Mouse (Mus musculus) CH12.LX (cell line): Measurements from ENCODE around the gene H2-DMa. TPM values are rescaled to one million over a fixed set of nuclear protein-coding genes. Genes with fewer than 3 reads are reported as not detected.

Experiments used
- DNase-seq: peaks from one replicate; pipeline ENCODE4 v3.0.0-alpha.2; 2013; ENCODE audit errors: extremely low read depth
- H3K27ac ChIP-seq: 2 replicates; pipeline ENCODE4 v1.5.1; 2012; ENCODE audit warnings: low read depth, mild to moderate bottlenecking, control low read depth, moderate library complexity; ENCODE audit not compliant: insufficient read depth
- H3K27me3 ChIP-seq: replicated peaks from 2 replicates; pipeline ENCODE3; 2012; ENCODE audit warnings: inconsistent platforms
- H3K36me3 ChIP-seq, 2 experiments: replicated peaks in 1 of 2; 2 replicates each; pipeline versions ENCODE3 to v1.6.1; 2012; ENCODE audit warnings: inconsistent platforms in 1 of 2, low read length in 1 of 2, mild to moderate bottlenecking in 1 of 2, mixed read lengths in 1 of 2, moderate library complexity in 1 of 2; ENCODE audit not compliant: control insufficient read depth in 1 of 2, insufficient read depth in 1 of 2
- H3K4me1 ChIP-seq, 2 experiments: 2 replicates each; pipeline ENCODE4 v1.6.1; 2012; ENCODE audit warnings: inconsistent platforms in 1 of 2, moderate library complexity in 1 of 2; ENCODE audit not compliant: insufficient read depth in 2 of 2, control insufficient read depth in 1 of 2
- H3K4me2 ChIP-seq: 2 replicates; pipeline ENCODE4 v1.6.1; 2012; ENCODE audit warnings: low read depth, mild to moderate bottlenecking, control low read depth; ENCODE audit not compliant: poor library complexity, insufficient read depth, severe bottlenecking
- H3K4me3 ChIP-seq, 3 experiments: fragments of 150-350 bp in 1 of 3; sonication (generic) in 1 of 3; replicated peaks in 1 of 3; 2 replicates each; pipeline versions ENCODE3 to v1.5.1; 2011 to 2012; ENCODE audit warnings: low read depth in 2 of 3, low read length in 2 of 3, mild to moderate bottlenecking in 2 of 3, moderate library complexity in 2 of 3, control low read depth in 1 of 3, improper control_type of control experiment in 1 of 3, inconsistent platforms in 1 of 3, mixed read lengths in 1 of 3; ENCODE audit not compliant: poor library complexity in 1 of 3
- H3K79me2 ChIP-seq: replicated peaks from 2 replicates; pipeline ENCODE4 v1.6.1; 2012; ENCODE audit warnings: mild to moderate bottlenecking, moderate library complexity; ENCODE audit not compliant: control insufficient read depth, poor library complexity, insufficient read depth, severe bottlenecking; ENCODE audit errors: extremely low read depth
- H3K9ac ChIP-seq: 2 replicates; pipeline ENCODE4 v1.6.1; 2012; ENCODE audit warnings: low read depth, mild to moderate bottlenecking, control low read depth, moderate library complexity; ENCODE audit not compliant: insufficient read depth
- H3K9me3 ChIP-seq: replicated peaks from 2 replicates; pipeline ENCODE3; 2012; ENCODE audit warnings: low read length, inconsistent platforms, mixed read lengths
- BHLHE40 ChIP-seq: IDR thresholded peaks from 2 replicates; pipeline ENCODE4 v1.6.1; 2011; ENCODE audit warnings: mild to moderate bottlenecking, low read depth, low read length, improper control_type of control experiment
- CHD1 ChIP-seq: IDR thresholded peaks from 2 replicates; pipeline ENCODE4 v1.6.1; 2012; ENCODE audit warnings: low read depth, low read length, improper control_type of control experiment, inconsistent platforms
- CHD2 ChIP-seq: IDR thresholded peaks from 2 replicates; pipeline ENCODE4 v1.6.1; 2011; ENCODE audit warnings: low read length, improper control_type of control experiment
- EP300 ChIP-seq: IDR thresholded peaks from 2 replicates; pipeline ENCODE4 v1.6.1; 2011; ENCODE audit warnings: low read length, improper control_type of control experiment
- ETS1 ChIP-seq: conservative IDR thresholded peaks from 2 replicates; pipeline ENCODE4 v1.6.1; 2012; ENCODE audit warnings: low read depth, mild to moderate bottlenecking, inconsistent platforms, low read length, improper control_type of control experiment, moderate library complexity
- IRF4 ChIP-seq: IDR thresholded peaks from 2 replicates; pipeline ENCODE4 v1.6.1; 2014; ENCODE audit warnings: low read depth, mild to moderate bottlenecking, inconsistent platforms, low read length, improper control_type of control experiment
- KAT2A ChIP-seq: IDR thresholded peaks from 2 replicates; pipeline ENCODE4 v1.6.1; 2012; ENCODE audit warnings: low read length, improper control_type of control experiment, inconsistent platforms; ENCODE audit not compliant: insufficient replicate concordance
- MAFK ChIP-seq: IDR thresholded peaks from 2 replicates; pipeline ENCODE4 v1.6.1; 2011; ENCODE audit warnings: low read length, improper control_type of control experiment; ENCODE audit not compliant: insufficient replicate concordance
- MAX ChIP-seq: IDR thresholded peaks from 2 replicates; pipeline ENCODE4 v1.6.1; 2011; ENCODE audit warnings: low read length, improper control_type of control experiment
- MAZ ChIP-seq: IDR thresholded peaks from 2 replicates; pipeline ENCODE4 v1.6.1; 2012; ENCODE audit warnings: low read depth, mild to moderate bottlenecking, inconsistent platforms, low read length, improper control_type of control experiment, moderate library complexity
- MYC ChIP-seq: IDR thresholded peaks from 2 replicates; pipeline ENCODE4 v1.6.1; 2011; ENCODE audit warnings: low read depth, mild to moderate bottlenecking, improper control_type of control experiment, low read length
- NRF1 ChIP-seq: IDR thresholded peaks from 2 replicates; pipeline ENCODE4 v1.6.1; 2014; ENCODE audit warnings: low read depth, mild to moderate bottlenecking, inconsistent platforms, low read length, improper control_type of control experiment, moderate library complexity
- POLR2A ChIP-seq: IDR thresholded peaks from 2 replicates; pipeline ENCODE4 v1.6.1; 2011; ENCODE audit warnings: low read depth, mild to moderate bottlenecking, improper control_type of control experiment, low read length
- RAD21 ChIP-seq: IDR thresholded peaks from 2 replicates; pipeline ENCODE4 v1.6.1; 2011; ENCODE audit warnings: low read depth, mild to moderate bottlenecking, low read length, improper control_type of control experiment, moderate library complexity
- SIN3A ChIP-seq: IDR thresholded peaks from 2 replicates; pipeline ENCODE4 v1.6.1; 2012; ENCODE audit warnings: low read length, improper control_type of control experiment, inconsistent platforms
- TBP ChIP-seq: conservative IDR thresholded peaks from 2 replicates; pipeline ENCODE4 v1.6.1; 2011; ENCODE audit warnings: low read depth, low read length, improper control_type of control experiment
- TCF12 ChIP-seq: IDR thresholded peaks from 2 replicates; pipeline ENCODE4 v1.6.1; 2014; ENCODE audit warnings: low read depth, mild to moderate bottlenecking, inconsistent platforms, low read length, improper control_type of control experiment
- USF1 ChIP-seq: IDR thresholded peaks from 2 replicates; pipeline ENCODE4 v1.6.1; 2014; ENCODE audit warnings: low read depth, mild to moderate bottlenecking, inconsistent platforms, low read length, improper control_type of control experiment
- USF2 ChIP-seq: conservative IDR thresholded peaks from 2 replicates; pipeline ENCODE4 v1.6.1; 2011; ENCODE audit warnings: low read depth, low read length, improper control_type of control experiment
- dilution Hi-C: fragments of 300-500 bp; cut with MboI; formaldehyde crosslinking; loops from 2 replicates; pipeline ENCODE4 v1.14.3; 2020; ENCODE audit warnings: low sequenced_read_pairs; ENCODE audit not compliant: extremely low pct_unique_long_range_greater_than_20kb, extremely low pct_ligation_motif_present
- in situ Hi-C: fragments of 300-500 bp; cut with MboI; formaldehyde crosslinking; loops from 3 replicates; pipeline ENCODE4 v1.14.3; 2019; ENCODE audit warnings: low sequenced_read_pairs, low pct_ligation_motif_present, low pct_unique_long_range_greater_than_20kb, mixed read lengths
- polyA plus RNA-seq: library from polyadenylated mRNA; unstranded; fragments of >175 nt; gene quantifications from 2 replicates; pipeline ENCODE4 v1.2.1, GENCODE M21; 2012; ENCODE audit warnings: low read depth; ENCODE audit not compliant: insufficient read length
- total RNA-seq, 2 experiments: library from RNA; depleted of rRNA; stranded (reverse); fragments of 300-350 nt in 1 of 2; fragments of >200 nt in 1 of 2; gene quantifications; 2 replicates each; pipeline ENCODE4 v1.2.3; 2012 to 2014

Gene H2-DMa
- total and polyA plus RNA-seq, 3 experiments: 67.7 to 119 (median 112) TPM

GRCm38 (mm10) chr17:34102831-34103230, 16.5 kb upstream of the H2-DMa start:
- Histone ChIP-seq H3K79me2 (no peaks in the 10 kb centered on the region), H3K4me2 (peak overlapping the region; percentile 94), H3K4me1 (peaks cover 22 to 54% of the 10 kb centered on the region in 2 experiments), H3K36me3 (peaks cover 4 to 6% of the 10 kb centered on the region in 2 experiments), H3K9ac (peak overlapping the region; percentile 68), H3K27ac (no peak overlapping the region), H3K9me3 (peaks cover 4% of the 10 kb centered on the region), H3K4me3 (peak overlapping the region in 2 of 3 experiments; percentile 33 to 41), H3K27me3 (no peaks in the 10 kb centered on the region)
- in situ Hi-C loops (no loop called here), dilution Hi-C loops (no loop called here)
- TF ChIP-seq RAD21 (no peak), TCF12 (no peak), TBP (no peak), IRF4 (0 out of 2 replicates have a peak, but pooled peaks have one; percentile 40), POLR2A (no peak), USF1 (no peak), KAT2A (no peak)
- DNase-seq: no peak

- H3K27me3 ChIP-seq: no peaks in the 10 kb centered on the region
- H3K4me3 ChIP-seq: no peak overlapping the region
- H3K4me1 ChIP-seq: peaks cover 17 to 35% of the 10 kb centered on the region in 2 experiments
- no peak for DNase-seq
- no peak overlapping the region for H3K9ac ChIP-seq
- TF ChIP-seq MAFK (0 out of 2 replicates have a peak, but pooled peaks have one; percentile 35), BHLHE40 (peak; percentile 44; the same call in 1 of the 2 replicates), IRF4 (peak; percentile 69), MYC (0 out of 2 replicates have a peak, but pooled peaks have one; percentile 46), USF2 (no peak), MAZ (no peak), KAT2A (no peak), EP300 (peak; percentile 76), SIN3A (peak; percentile 89), TCF12 (peak; percentile 65), CHD1 (no peak), MAX (peak; percentile 30; the same call in 1 of the 2 replicates), ETS1 (peak; percentile 90), CHD2 (peak; percentile 61; the same call in 1 of the 2 replicates), NRF1 (no peak)
- H3K79me2 ChIP-seq: no peaks in the 10 kb centered on the region
- dilution Hi-C loops: no loop called here
- H3K9me3 ChIP-seq: peaks cover 4% of the 10 kb centered on the region
- no peak overlapping the region for H3K27ac ChIP-seq
- peaks cover 4 to 14% of the 10 kb centered on the region in 2 experiments for H3K36me3 ChIP-seq
- in situ Hi-C loops: no loop called here
- H3K4me2 ChIP-seq: peak overlapping the region; percentile 3; the same call in 1 of the 2 replicates
Observed at GRCm38 (mm10) chr17:34104804-34105203, 14.5 kb upstream of the H2-DMa start.
